Mouse (Mus musculus) cerebral cortex, adult 2 months (tissue): ENCODE data around the gene Ten1.

Experiments used
- WGBS: fragments of 180-500 bp; shearing (Covaris S2); methylation state at CpG from one replicate; pipeline ENCODE4 v1.1.7; 2018; 5-methylcytosine and 5-hydroxymethylcytosine counted together

Ten1 gene

DNA sequence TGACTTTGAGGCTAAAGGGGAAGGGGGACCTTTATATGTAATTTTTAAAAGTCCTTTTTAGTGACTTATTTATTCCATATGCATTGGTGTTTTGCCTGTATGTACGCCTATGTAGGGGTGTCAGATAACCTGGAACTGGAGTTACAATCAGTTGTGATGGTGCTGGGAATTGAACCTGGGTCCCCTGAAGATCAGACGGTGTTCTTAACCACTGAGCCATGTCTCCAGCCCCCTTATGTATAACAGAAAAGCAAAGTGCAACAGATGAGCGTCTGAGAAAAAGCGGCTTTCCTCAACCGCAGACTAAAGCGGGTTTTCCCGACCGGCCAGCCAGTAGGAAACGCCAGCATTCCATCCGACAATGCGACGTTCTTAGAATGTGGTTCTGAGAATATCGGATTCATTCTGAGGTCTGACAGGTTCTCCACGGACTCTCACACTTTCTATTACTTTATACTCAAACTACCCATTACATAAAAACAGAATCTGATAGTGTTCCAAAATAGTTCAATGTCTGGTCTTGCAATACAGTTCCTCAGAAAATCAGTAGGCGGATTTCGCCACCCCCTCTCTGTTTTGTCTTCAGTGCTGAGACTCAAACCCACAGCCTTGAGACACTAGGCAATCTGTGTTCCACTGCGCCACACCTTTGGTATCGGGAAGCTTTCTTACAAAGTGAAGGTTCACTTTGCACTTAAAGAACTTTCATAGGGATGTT lies 1.6 kb upstream of the Ten1 start:
- WGBS: 91% methylated on average over 18 of the region's 18 CpGs

DNA sequence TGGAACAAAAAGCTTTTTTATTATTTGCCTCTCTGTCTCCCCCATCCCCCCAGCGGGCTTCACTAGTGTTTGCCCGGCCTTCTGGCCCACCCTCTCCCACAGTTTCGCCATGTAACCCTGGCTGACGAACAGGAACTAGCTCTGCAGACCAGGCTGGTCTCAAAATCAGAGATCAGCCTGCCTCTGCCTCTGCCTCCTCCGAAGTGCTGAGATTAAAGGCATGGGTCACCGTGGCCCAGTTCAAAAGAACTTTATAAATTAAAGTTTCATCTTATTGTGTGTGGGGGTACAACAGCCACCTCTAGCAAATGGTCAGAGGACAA lies 1.1 kb upstream of the Ten1 start:
- 81% methylated on average over 6 of the region's 6 CpGs for WGBS

DNA sequence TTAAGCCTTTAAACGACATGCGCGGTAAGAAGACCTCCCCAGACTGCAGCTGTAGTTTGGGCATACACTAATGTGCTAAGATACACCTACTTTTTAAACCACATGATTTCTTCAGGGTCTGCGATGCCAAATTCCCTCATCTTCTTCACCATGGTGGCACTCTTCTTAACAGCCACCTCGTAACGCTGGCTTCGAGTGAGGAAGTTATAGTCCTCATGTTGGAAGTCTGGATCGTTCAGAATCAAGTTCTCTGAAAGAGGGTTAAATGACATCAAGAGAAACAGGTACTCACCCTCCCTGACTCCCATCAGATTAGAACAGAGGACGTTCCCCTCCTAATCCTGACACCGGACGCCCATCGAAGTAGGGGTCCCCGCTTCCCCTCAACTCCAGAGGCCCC lies 523 bp upstream of the Ten1 start:
- WGBS: 7% methylated on average over 13 of the region's 13 CpGs

DNA sequence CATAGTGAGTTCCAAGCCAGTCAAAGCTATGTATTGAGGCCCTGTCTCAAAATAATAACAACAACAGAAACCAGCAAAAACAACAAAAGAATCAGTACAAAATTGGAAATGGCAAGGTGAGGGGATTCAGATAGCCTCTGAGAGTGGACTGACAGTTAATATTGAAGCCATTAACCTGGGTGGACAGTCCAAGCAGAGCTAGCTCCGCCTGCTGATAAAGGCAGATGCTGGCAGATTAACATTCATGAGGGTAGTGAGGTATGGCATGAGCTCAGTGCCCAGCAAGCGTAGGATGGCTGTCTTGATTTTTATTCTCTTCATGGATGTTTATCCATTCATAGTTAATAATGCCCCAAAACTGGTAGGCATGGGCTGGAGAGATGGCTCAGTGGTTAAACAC lies 2.5 kb downstream of the Ten1 start:
- WGBS: 96% methylated on average over 2 of the region's 2 CpGs

DNA sequence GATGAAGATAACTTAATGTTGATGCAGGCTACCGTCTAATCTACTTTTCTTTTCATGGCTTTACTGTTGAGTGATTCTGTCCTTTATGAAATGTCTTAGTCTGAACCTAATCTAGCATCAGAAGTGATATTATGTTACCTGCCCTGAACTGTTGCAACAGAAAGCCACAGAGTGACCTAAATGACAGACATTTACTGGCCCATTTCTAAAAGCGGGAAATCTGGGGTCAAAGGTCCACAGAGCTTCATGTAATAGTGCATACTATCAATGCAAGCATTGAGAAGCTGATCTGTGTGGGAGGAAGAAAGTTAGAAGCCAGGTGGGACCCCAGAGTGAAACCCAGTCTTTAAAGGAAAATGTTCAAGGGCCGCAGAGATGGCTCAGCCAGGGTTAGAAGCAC lies 4.5 kb downstream of the Ten1 start:
- WGBS: 97% methylated on average over 3 of the region's 3 CpGs

DNA sequence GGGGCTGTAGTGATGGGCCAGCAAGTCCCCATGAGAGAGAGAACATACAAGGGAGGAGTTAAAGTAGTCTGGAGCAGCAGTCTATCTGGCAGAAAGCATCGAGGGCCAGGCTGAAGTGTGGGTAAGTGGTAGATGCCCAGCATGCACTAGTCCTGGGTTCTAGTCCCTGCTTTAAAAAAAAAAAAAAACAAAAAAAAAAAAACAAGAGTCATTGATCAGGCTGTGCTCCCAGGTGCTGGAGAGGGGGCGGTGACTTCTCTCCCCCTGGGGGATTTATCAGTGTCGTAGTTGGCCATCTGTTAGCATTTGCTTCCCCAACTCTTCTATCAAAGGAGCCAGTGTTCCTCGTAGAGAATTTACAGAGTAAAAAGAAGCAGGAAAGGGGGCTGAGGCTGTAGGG lies 8.0 kb downstream of the Ten1 start:
- WGBS: 74% methylated on average over 4 of the region's 4 CpGs

DNA sequence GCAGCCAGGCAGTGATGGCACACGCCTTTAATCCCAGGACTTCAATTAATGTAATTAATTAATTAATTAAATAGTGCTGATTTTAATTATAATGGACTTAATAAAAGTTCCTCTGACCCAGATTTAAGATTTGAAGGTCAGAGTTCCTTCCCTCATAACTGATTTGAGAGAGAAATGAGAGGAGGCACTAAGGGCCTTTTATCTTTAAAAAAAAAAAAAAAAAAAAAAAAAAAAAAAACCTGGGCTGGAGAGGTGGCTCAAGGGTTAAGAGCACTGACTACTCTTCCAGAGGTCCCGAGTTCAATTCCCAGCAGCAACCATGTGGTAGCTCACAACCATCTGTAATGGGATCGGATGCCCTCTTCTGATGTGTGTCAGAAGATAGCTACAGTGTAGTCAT lies 10.0 kb downstream of the Ten1 start:
- WGBS: 89% methylated on average over 3 of the region's 3 CpGs

DNA sequence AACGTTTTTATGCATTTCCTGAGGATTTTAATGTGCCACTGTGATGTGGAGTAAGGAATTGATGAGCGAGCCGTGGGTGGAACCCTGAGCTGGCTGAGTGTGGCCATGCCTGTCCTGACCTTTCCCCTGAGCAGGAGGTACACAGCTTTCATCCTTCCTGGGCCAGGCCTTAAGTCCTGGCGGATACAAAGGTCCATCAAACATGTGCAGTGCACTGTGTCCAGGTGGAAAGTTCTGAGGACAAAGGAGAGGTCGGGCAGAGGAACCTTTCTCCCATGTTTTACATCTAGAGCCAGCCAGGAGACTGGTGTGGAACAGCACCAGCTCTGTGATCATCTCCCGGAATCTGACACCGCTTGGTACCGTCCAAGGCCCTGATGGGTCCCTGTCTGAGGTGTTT lies 10.6 kb downstream of the Ten1 start:
- WGBS: 87% methylated on average over 8 of the region's 8 CpGs

DNA sequence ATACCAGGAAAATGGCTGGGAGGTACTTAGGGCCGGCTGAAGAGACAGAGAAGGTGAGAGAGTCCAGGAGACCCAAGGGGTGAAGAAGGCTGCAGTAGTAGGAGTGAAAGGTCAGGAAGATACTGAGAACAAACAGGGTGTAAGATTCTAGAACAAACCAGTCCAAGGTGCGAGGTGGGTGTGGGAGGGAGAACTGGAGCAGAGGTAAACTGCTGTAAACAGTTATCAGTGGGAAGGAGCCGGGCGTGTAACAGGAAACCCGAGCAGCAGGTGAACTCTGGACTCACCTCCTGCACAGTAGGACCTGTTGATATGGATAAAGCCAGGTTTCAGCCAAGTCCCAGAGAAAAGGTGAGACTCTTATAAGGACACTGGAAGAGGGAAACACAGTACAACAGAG lies 12.0 kb downstream of the Ten1 start:
- 79% methylated on average over 5 of the region's 5 CpGs for WGBS

DNA sequence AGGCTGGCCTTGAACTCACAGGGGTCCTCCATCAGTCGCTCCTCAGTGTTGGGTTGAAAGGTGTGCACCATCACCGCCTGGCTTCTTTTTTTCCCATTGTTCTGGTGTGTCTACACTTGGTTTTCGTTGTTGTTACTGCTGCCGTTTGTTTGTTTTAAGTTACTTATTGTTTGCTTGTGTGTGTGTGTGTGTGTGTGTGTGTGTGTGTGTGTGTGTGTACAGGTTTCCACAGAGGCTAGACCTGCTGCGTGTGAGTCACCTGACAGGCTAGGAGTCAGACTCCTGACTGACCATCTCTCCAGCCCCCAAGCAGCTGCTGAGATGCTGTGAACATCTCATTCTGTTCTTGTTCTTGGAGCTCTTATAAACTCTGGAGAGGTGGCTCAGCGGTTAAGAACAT lies 14.2 kb downstream of the Ten1 start:
- WGBS: 90% methylated on average over 6 of the region's 6 CpGs

DNA sequence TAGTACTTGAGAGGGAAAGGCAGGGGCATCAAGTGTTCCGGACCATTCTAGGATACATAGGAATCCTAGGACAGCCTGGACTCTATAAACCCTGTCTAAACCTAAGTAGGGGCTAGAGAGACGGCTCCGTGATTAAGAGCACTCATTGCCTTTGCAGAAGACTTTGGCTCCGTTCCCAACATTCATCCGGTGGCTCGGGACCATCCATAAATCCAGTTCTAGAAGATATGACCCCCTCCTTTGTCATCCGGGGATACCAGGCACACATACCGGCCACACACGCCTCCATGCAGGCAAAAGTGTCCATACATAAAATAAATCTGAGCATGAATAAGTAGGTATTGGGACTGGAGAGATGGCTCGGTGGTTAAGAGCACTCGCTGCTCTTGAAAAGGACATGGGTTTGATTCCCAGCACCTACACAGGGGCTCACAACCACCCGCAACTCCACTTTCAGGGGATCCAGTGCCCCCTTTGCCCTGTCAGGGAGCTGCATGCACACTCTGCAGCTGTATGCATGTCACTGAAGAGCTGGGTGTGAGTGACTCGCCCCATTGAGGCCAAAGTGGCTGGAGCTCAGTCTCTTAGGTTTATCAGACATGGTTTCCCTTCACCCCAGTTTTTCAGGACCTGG lies 15.3 kb downstream of the Ten1 start:
- WGBS: 90% methylated on average over 13 of the region's 13 CpGs

DNA sequence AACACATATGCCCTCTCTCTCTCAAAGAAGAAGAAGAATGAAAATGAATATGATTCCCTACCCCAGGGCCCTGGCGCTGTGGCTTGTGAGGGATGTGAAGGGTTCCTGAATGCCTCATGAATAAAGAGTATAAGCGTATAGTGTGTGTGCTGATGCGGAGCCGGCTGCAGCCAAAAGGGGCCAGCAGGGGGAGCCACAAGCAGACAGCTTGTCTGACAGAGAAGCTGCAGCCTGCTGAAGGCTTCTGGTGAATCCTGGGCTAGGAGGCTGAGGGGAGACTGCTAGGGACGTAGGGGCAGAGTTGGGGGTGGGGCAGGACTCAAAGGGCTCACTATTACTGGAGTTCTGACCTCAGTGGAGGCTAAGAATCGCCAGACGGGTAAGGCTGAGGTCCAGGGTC lies 16.5 kb downstream of the Ten1 start:
- WGBS: 88% methylated on average over 7 of the region's 7 CpGs

DNA sequence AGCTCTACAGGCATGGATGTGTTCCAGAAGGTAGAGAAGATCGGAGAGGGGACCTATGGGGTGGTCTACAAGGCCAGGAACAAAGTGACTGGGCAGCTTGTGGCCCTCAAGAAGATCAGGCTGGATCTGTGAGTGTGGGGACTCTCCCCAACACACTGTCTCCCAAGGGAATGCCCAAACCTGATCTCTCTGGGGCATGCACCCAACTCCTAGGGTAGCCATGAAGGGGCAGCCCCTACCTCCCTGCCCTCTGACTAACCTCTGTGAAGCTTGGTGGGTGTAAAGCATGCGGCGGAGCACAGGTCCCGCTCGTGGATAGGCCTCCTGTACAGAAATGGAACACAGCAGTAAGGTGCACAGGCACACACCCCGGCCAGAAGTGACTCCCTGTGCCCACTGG lies 17.3 kb downstream of the Ten1 start:
- 95% methylated on average over 6 of the region's 6 CpGs for WGBS

DNA sequence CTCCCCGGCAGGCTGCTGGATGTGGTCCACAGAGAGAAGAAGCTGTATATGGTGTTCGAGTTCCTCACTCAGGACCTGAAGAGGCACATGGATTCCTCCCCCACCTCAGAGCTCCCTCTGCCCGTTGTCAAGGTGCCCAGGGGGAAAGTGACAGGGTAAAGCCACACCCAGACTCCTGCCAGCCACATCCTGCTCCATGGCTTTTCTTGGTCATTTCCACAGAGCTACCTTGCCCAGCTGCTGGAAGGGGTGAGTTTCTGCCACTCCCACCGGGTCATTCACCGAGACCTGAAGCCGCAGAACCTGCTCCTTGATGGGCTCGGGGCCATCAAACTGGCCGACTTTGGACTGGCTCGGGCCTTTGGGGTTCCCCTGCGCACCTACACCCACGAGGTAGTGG lies 17.9 kb downstream of the Ten1 start:
- WGBS: 83% methylated on average over 11 of the region's 11 CpGs

DNA sequence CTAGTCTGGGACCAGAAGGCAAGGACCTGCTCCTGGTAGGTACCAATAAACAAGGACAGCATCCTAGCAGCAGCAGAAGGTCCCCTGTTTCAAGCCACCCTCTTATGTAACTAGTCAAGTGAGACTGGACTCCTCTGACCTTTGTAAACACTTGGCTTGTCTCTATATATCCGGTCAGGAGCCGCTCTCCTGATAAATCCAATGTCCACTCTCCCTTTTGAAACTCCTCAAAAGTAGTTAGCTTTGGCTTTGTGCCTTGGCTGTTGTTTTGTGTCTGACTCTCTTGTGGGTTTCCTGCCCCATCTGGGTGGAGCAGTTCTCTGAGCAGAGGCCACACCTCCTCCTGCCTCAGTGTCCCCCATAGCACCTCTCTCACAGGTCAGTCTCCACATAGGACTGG lies 19.6 kb downstream of the Ten1 start:
- WGBS: 76% methylated on average over 2 of the region's 2 CpGs

DNA sequence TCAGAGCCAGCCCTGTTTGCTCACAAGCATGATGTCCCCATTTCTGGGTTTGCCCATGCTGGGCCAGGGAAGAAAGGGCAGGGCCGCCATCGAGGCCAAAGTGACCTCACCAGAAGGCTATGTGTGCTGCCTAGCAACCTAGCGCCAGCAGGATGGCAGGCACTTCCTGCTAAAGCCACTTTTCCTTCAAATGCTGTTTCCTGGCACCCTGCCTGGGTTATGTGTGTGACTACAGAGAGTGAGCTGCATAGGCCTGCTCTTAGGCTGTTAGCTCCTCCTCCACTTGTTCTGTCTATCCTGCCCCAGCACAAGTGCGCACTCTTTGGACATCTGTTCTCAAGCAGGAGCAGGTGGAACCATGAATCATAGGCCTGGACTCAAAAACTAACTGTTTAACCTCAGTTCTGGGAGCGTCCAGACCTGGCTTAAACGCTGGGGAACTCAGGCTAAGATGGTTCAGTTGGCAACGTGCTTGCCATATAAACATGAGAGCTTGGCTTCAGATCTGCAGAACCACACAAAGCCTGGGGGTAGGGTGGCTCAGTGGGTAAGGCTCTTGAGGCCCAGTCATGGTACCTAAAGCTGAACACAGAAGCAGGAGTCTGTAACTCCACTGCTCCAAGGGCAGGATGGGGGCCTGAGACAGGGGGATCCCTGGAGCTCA lies 20.2 kb downstream of the Ten1 start:
- WGBS: 16% methylated on average over 7 of the region's 7 CpGs

DNA sequence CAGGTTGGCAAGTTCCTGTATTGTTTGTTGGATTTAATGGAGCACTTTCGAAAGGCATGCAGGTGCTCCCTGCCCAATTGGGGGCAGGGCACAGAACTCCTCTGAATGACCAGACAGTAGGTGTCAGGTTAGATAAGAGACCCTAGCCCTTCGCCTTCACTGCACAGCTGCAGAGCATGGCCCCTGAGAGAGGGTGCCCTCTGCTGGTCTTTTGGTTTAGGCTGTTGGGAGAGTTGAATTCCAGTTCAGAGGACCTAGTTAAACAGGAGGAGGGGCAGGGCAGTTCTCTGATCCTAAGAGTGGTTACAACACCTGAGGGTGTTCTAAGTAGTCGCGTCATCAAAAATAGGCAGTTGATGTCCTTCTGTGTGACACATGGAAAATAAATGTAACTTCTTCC lies 21.2 kb downstream of the Ten1 start:
- WGBS: 50% methylated on average over 4 of the region's 4 CpGs

DNA sequence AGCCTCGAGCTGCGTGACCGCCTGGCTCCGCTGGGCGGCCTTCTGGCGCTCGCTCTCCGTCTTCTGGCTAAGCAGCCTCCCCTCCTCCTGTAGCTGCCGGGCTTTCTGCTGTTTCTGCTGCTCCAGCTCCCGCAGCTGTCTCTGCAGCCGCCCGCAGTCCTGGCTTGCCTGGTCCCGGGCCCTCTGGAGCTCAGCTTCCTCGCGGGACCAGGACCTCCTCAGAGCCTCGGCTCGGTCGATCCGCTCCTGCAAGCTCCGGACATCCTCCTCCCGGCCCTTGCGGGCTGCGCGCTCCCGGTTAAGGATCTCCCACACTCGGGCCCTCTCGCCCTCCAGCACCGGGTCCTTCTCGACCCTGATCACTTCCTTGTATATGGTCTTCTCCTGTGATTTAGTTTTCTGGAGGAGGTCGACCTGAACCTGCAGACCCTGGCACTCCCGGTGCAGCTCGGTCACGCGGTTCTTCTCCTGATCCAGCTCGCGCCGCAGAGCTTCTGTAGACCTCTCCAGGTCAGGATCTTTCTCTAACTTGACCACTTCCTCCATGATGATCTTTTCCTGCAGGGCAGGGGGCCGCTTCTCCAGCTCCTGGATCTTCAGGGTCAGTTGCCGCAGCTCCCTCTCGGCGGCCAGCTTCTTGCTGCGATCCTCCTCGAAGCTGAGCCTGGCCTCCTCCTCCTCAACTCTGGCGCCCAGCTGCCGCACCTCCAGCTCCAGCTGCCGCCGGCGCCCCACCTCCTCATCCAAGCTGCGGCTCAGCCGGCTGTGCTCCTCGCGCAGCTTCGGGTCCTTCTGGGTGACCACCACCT lies 23.5 kb downstream of the Ten1 start:
- 24% methylated on average over 53 of the region's 53 CpGs for WGBS

DNA sequence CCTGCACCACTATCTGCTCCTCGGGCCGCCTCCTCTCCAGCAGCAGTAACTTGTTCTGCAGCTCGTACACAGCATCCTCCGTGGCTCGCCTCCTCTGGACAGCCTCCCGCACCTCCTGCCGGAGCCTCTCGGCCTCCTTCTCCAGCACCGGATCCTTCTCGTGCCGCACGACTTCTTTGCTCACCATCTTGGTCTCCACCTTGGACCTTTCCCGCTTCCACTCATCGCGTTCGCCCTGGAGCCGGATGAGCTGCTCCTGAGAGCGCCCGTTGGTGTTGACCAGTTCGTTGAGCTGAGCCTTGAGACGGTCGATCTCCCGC lies 24.0 kb downstream of the Ten1 start:
- 33% methylated on average over 23 of the region's 23 CpGs for WGBS

DNA sequence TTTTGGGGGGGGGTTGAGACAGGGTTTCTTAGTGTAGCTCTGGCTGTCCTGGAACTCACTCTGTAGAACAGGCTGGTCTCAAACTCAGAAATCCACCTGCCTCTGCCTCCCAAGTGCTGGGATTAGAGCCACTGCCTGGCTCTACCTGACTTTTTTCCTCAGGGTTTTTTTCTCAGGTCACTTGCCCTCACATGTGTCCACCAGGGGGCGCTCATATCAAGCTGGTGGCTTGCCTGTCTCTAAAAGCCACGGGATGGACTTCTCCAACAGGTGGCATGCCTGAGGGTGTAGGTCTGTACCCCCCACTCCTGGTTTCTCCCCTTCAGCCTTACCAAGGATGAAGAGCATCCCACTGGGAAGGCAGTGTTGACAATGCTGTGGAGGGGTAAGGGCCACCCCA lies 27.8 kb downstream of the Ten1 start:
- WGBS: 0% methylated on average over 2 of the region's 2 CpGs

DNA sequence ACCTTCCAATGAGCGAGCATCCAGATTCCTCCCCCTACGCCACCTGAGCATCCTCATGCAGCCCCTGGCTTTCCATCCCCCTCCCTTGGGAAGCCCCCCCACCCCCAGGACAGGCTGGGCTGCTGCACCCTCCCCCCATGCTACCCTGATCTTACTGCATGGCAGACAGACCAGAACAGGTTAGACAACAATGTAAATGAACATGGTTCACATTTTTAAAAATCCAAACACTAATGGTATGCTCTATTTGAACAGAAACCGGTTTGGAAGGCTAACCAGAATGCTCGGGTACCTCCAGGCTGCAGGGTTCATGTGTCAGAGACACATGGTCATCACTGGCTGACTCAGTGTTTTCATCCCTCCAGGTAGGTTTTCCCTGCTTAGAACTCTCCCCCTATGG lies 30.0 kb downstream of the Ten1 start:
- WGBS: 91% methylated on average over 4 of the region's 4 CpGs

DNA sequence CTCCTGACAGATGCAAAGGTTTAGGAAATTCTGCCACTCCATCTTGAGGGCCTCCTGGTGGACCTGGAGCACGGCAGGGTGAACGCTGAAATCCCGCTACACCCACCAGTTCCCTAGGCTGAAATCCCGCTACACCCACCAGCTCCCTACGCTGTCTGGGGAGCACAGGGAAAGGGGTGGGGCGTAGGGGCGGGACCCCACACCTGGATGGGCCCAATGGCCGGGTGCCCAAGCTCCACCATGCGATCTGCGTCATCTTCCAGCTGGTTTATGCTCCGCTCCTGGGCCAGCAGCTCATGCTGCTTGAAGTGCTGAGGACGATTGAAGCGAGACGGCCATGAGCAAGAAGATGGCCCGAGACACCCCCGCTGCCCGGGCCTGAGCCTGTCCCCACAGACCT lies 33.8 kb downstream of the Ten1 start:
- WGBS: 33% methylated on average over 17 of the region's 17 CpGs

DNA sequence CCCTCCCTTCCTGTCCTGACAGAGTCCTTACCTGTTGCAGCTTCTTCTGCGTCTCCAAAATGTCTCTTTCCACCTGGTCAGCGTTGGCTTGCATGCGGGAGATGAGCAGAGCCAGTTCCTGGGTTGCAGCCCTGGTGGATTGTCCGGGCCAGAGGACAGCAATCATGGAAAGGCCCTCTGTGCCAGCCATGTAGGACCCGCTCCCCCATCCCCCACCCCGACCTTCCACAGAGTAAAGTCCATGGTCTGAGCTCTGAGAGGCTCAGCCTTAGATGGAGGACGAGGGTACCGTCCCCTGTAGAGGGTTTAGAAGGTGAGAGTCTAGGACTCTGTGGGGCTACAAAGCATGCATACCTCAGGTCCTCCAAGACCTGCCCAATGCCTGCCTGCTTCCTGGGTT lies 36.2 kb downstream of the Ten1 start:
- WGBS: 88% methylated on average over 8 of the region's 8 CpGs
